Mouse (Mus musculus) CH12.LX (cell line): ENCODE results near the gene Ythdf2. TPM values are rescaled to one million over a fixed set of nuclear protein-coding genes. Genes with fewer than 3 reads are reported as not detected.

Experiments used
- DNase-seq: peaks from one replicate; pipeline ENCODE4 v3.0.0-alpha.2; 2013; ENCODE audit errors: extremely low read depth
- H3K27ac ChIP-seq: 2 replicates; pipeline ENCODE4 v1.5.1; 2012; ENCODE audit warnings: low read depth, mild to moderate bottlenecking, control low read depth, moderate library complexity; ENCODE audit not compliant: insufficient read depth
- H3K27me3 ChIP-seq: replicated peaks from 2 replicates; pipeline ENCODE3; 2012; ENCODE audit warnings: inconsistent platforms
- H3K36me3 ChIP-seq, 2 experiments: replicated peaks in 1 of 2; 2 replicates each; pipeline versions ENCODE3 to v1.6.1; 2012; ENCODE audit warnings: inconsistent platforms in 1 of 2, low read length in 1 of 2, mild to moderate bottlenecking in 1 of 2, mixed read lengths in 1 of 2, moderate library complexity in 1 of 2; ENCODE audit not compliant: control insufficient read depth in 1 of 2, insufficient read depth in 1 of 2
- H3K4me1 ChIP-seq, 2 experiments: 2 replicates each; pipeline ENCODE4 v1.6.1; 2012; ENCODE audit warnings: inconsistent platforms in 1 of 2, moderate library complexity in 1 of 2; ENCODE audit not compliant: insufficient read depth in 2 of 2, control insufficient read depth in 1 of 2
- H3K4me2 ChIP-seq: 2 replicates; pipeline ENCODE4 v1.6.1; 2012; ENCODE audit warnings: low read depth, mild to moderate bottlenecking, control low read depth; ENCODE audit not compliant: poor library complexity, insufficient read depth, severe bottlenecking
- H3K4me3 ChIP-seq, 3 experiments: fragments of 150-350 bp in 1 of 3; sonication (generic) in 1 of 3; replicated peaks in 1 of 3; 2 replicates each; pipeline versions ENCODE3 to v1.5.1; 2011 to 2012; ENCODE audit warnings: low read depth in 2 of 3, low read length in 2 of 3, mild to moderate bottlenecking in 2 of 3, moderate library complexity in 2 of 3, control low read depth in 1 of 3, improper control_type of control experiment in 1 of 3, inconsistent platforms in 1 of 3, mixed read lengths in 1 of 3; ENCODE audit not compliant: poor library complexity in 1 of 3
- H3K79me2 ChIP-seq: replicated peaks from 2 replicates; pipeline ENCODE4 v1.6.1; 2012; ENCODE audit warnings: mild to moderate bottlenecking, moderate library complexity; ENCODE audit not compliant: control insufficient read depth, poor library complexity, insufficient read depth, severe bottlenecking; ENCODE audit errors: extremely low read depth
- H3K9ac ChIP-seq: 2 replicates; pipeline ENCODE4 v1.6.1; 2012; ENCODE audit warnings: low read depth, mild to moderate bottlenecking, control low read depth, moderate library complexity; ENCODE audit not compliant: insufficient read depth
- H3K9me3 ChIP-seq: replicated peaks from 2 replicates; pipeline ENCODE3; 2012; ENCODE audit warnings: low read length, inconsistent platforms, mixed read lengths
- BHLHE40 ChIP-seq: IDR thresholded peaks from 2 replicates; pipeline ENCODE4 v1.6.1; 2011; ENCODE audit warnings: mild to moderate bottlenecking, low read depth, low read length, improper control_type of control experiment
- CHD1 ChIP-seq: IDR thresholded peaks from 2 replicates; pipeline ENCODE4 v1.6.1; 2012; ENCODE audit warnings: low read depth, low read length, improper control_type of control experiment, inconsistent platforms
- CTCF ChIP-seq, 2 experiments: IDR thresholded peaks in 1 of 2; conservative IDR thresholded peaks in 1 of 2; 2 replicates each; pipeline ENCODE4 v1.5.1; 2011 to 2012; ENCODE audit warnings: low read depth in 2 of 2, low read length in 2 of 2, improper control_type of control experiment in 1 of 2, inconsistent platforms in 1 of 2, mild to moderate bottlenecking in 1 of 2, moderate library complexity in 1 of 2
- ELF1 ChIP-seq: IDR thresholded peaks from 2 replicates; pipeline ENCODE4 v1.6.1; 2014; ENCODE audit warnings: low read depth, mild to moderate bottlenecking, inconsistent platforms, low read length, improper control_type of control experiment
- EP300 ChIP-seq: IDR thresholded peaks from 2 replicates; pipeline ENCODE4 v1.6.1; 2011; ENCODE audit warnings: low read length, improper control_type of control experiment
- ETS1 ChIP-seq: conservative IDR thresholded peaks from 2 replicates; pipeline ENCODE4 v1.6.1; 2012; ENCODE audit warnings: low read depth, mild to moderate bottlenecking, inconsistent platforms, low read length, improper control_type of control experiment, moderate library complexity
- GABPA ChIP-seq: IDR thresholded peaks from 2 replicates; pipeline ENCODE4 v1.6.1; 2012; ENCODE audit warnings: low read depth, low read length, improper control_type of control experiment, inconsistent platforms; ENCODE audit not compliant: insufficient replicate concordance
- IRF4 ChIP-seq: IDR thresholded peaks from 2 replicates; pipeline ENCODE4 v1.6.1; 2014; ENCODE audit warnings: low read depth, mild to moderate bottlenecking, inconsistent platforms, low read length, improper control_type of control experiment
- JUND ChIP-seq: conservative IDR thresholded peaks from 2 replicates; pipeline ENCODE4 v1.6.1; 2011; ENCODE audit warnings: low read depth, low read length, improper control_type of control experiment
- KAT2A ChIP-seq: IDR thresholded peaks from 2 replicates; pipeline ENCODE4 v1.6.1; 2012; ENCODE audit warnings: low read length, improper control_type of control experiment, inconsistent platforms; ENCODE audit not compliant: insufficient replicate concordance
- MAX ChIP-seq: IDR thresholded peaks from 2 replicates; pipeline ENCODE4 v1.6.1; 2011; ENCODE audit warnings: low read length, improper control_type of control experiment
- MAZ ChIP-seq: IDR thresholded peaks from 2 replicates; pipeline ENCODE4 v1.6.1; 2012; ENCODE audit warnings: low read depth, mild to moderate bottlenecking, inconsistent platforms, low read length, improper control_type of control experiment, moderate library complexity
- MEF2A ChIP-seq: IDR thresholded peaks from 2 replicates; pipeline ENCODE4 v1.6.1; 2014; ENCODE audit warnings: low read depth, mild to moderate bottlenecking, inconsistent platforms, low read length, improper control_type of control experiment, borderline replicate concordance
- MXI1 ChIP-seq: IDR thresholded peaks from 2 replicates; pipeline ENCODE4 v1.6.1; 2011; ENCODE audit warnings: mild to moderate bottlenecking, low read depth, low read length, improper control_type of control experiment
- MYC ChIP-seq: IDR thresholded peaks from 2 replicates; pipeline ENCODE4 v1.6.1; 2011; ENCODE audit warnings: low read depth, mild to moderate bottlenecking, improper control_type of control experiment, low read length
- NRF1 ChIP-seq: IDR thresholded peaks from 2 replicates; pipeline ENCODE4 v1.6.1; 2014; ENCODE audit warnings: low read depth, mild to moderate bottlenecking, inconsistent platforms, low read length, improper control_type of control experiment, moderate library complexity
- PAX5 ChIP-seq: IDR thresholded peaks from 2 replicates; pipeline ENCODE4 v1.6.1; 2012; ENCODE audit warnings: low read length, inconsistent platforms, mixed read lengths
- POLR2AphosphoS2 ChIP-seq: IDR thresholded peaks from 2 replicates; pipeline ENCODE4 v1.6.1; 2011; ENCODE audit warnings: low read depth, low read length, improper control_type of control experiment
- RAD21 ChIP-seq: IDR thresholded peaks from 2 replicates; pipeline ENCODE4 v1.6.1; 2011; ENCODE audit warnings: low read depth, mild to moderate bottlenecking, low read length, improper control_type of control experiment, moderate library complexity
- RCOR1 ChIP-seq: conservative IDR thresholded peaks from 2 replicates; pipeline ENCODE4 v1.6.1; 2012; ENCODE audit warnings: low read depth, mild to moderate bottlenecking, inconsistent platforms, low read length, improper control_type of control experiment
- TCF12 ChIP-seq: IDR thresholded peaks from 2 replicates; pipeline ENCODE4 v1.6.1; 2014; ENCODE audit warnings: low read depth, mild to moderate bottlenecking, inconsistent platforms, low read length, improper control_type of control experiment
- USF2 ChIP-seq: conservative IDR thresholded peaks from 2 replicates; pipeline ENCODE4 v1.6.1; 2011; ENCODE audit warnings: low read depth, low read length, improper control_type of control experiment
- ZC3H11A ChIP-seq: IDR thresholded peaks from 2 replicates; pipeline ENCODE4 v1.6.1; 2012; ENCODE audit warnings: low read depth, mild to moderate bottlenecking, inconsistent platforms, low read length, improper control_type of control experiment
- ZMIZ1 ChIP-seq: IDR thresholded peaks from 2 replicates; pipeline ENCODE4 v1.6.1; 2012; ENCODE audit warnings: low read depth, mild to moderate bottlenecking, inconsistent platforms, low read length, improper control_type of control experiment
- ZNF384 ChIP-seq: IDR thresholded peaks from 2 replicates; pipeline ENCODE4 v1.6.1; 2012; ENCODE audit warnings: low read depth, low read length, improper control_type of control experiment, inconsistent platforms
- dilution Hi-C: fragments of 300-500 bp; cut with MboI; formaldehyde crosslinking; loops from 2 replicates; pipeline ENCODE4 v1.14.3; 2020; ENCODE audit warnings: low sequenced_read_pairs; ENCODE audit not compliant: extremely low pct_unique_long_range_greater_than_20kb, extremely low pct_ligation_motif_present
- in situ Hi-C: fragments of 300-500 bp; cut with MboI; formaldehyde crosslinking; loops from 3 replicates; pipeline ENCODE4 v1.14.3; 2019; ENCODE audit warnings: low sequenced_read_pairs, low pct_ligation_motif_present, low pct_unique_long_range_greater_than_20kb, mixed read lengths
- polyA plus RNA-seq: library from polyadenylated mRNA; unstranded; fragments of >175 nt; gene quantifications from 2 replicates; pipeline ENCODE4 v1.2.1, GENCODE M21; 2012; ENCODE audit warnings: low read depth; ENCODE audit not compliant: insufficient read length
- total RNA-seq, 2 experiments: library from RNA; depleted of rRNA; stranded (reverse); fragments of 300-350 nt in 1 of 2; fragments of >200 nt in 1 of 2; gene quantifications; 2 replicates each; pipeline ENCODE4 v1.2.3; 2012 to 2014

Gene Ythdf2
- total and polyA plus RNA-seq, 3 experiments: 51.6 to 78.3 (median 56.5) TPM

DNA sequence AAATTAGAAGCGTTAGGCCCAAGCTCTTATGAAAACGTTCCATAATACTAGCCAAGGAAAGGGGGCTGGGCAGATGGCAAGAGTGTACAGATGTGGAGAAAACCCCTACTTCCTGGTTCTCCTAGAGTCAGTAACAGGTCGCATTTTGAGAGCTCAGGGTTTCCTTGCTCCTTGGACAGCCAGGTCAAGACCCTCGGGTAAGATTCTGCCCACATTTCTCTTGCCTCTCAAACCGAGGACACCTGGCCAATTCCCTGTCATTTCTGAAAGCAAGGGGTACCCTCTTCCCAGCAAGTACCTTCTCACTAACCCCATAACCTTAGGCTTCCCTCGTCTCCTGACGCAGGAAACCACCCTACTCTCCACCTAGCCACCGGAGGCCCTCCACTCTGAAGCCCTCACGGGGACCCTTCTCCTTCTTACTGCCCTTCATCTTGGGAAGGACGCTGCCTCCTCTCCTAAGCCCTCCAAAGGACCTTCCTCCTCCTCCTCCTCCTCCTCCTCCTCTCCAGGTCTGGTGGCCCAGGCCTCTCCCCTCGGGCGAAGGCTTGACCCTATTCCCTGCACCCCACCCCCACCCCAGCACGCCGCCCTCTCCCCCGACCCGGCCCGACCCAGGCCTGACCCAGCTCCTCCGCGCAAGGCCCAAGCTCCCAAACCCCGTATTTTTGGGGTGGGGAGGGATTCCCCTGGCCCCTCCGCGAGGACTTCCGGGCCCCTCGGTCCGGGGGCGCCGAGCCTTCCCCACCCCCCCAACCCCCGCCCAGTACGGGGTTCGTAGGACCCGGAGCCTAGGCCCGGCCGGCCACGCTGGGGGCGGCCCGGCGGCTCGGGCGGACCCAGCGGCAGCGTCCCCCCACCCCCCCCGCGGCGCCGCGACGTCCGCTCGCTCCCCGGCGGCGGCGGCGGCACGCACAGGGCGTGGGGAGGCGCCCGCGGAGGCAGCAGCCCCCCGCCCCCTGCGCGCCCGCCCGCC is 48.6 kb upstream of the Ythdf2 start (continued):
- TF ChIP-seq CHD1 (no peak), PAX5 (no peak), ZC3H11A (no peak), ZMIZ1 (peak; percentile 39; the same call in 1 of the 2 replicates), IRF4 (no peak)

- no peak overlapping the region for H3K27ac ChIP-seq
- peaks cover 0 to 24% of the 10 kb centered on the region in 2 experiments for H3K36me3 ChIP-seq
- H3K9ac ChIP-seq: no peak overlapping the region
- DNase-seq: no peak
- no peak for TF ChIP-seq ETS1
- TF ChIP-seq MAZ: no peak
- no peak for TF ChIP-seq POLR2AphosphoS2
- no peak for TF ChIP-seq CHD1
- no peak for TF ChIP-seq EP300
- TF ChIP-seq ZNF384: no peak
- no peak for TF ChIP-seq RCOR1
- no peak for TF ChIP-seq ZMIZ1
- no peak for TF ChIP-seq GABPA
- TF ChIP-seq MAX: no peak
- TF ChIP-seq MEF2A: no peak
- dilution Hi-C loops (no loop called here), in situ Hi-C loops (no loop called here)
- H3K4me2 ChIP-seq: no peak overlapping the region
- peaks cover 31% of the 10 kb centered on the region for H3K79me2 ChIP-seq
- H3K4me1 ChIP-seq: peaks cover 5 to 17% of the 10 kb centered on the region in 2 experiments
- no peak overlapping the region for H3K4me3 ChIP-seq
- H3K27me3 ChIP-seq: no peaks in the 10 kb centered on the region
- H3K9me3 ChIP-seq: no peaks in the 10 kb centered on the region
Measured at GRCm38 (mm10) chr4:132259248-132259647, 47.1 kb upstream of the Ythdf2 start.

- H3K27me3 ChIP-seq: no peaks in the 10 kb centered on the region
- H3K27ac ChIP-seq: no peak overlapping the region
- H3K79me2 ChIP-seq: peaks cover 31% of the 10 kb centered on the region
- H3K9ac ChIP-seq: no peak overlapping the region
- H3K4me3 ChIP-seq: no peak overlapping the region
- dilution Hi-C loops (no loop called here), in situ Hi-C loops (no loop called here)
- H3K4me2 ChIP-seq: no peak overlapping the region
- TF ChIP-seq IRF4 (no peak), KAT2A (no peak), MXI1 (no peak), CTCF (conservative IDR thresholded peaks at IDR 0.05 in 1 of 2, IDR thresholded peaks at IDR 0.05 in 1 of 2; ENCODE audit: low read depth in 2 of 2, low read length in 2 of 2) (no peak), TCF12 (no peak), EP300 (no peak), ELF1 (no peak), PAX5 (no peak), NRF1 (no peak), ZMIZ1 (no peak), MYC (no peak), BHLHE40 (no peak), MAX (no peak), ZNF384 (no peak), USF2 (no peak), RAD21 (no peak), GABPA (no peak), JUND (no peak), POLR2AphosphoS2 (no peak)
- H3K36me3 ChIP-seq: peaks cover 0 to 21% of the 10 kb centered on the region in 2 experiments
- peaks cover 9 to 37% of the 10 kb centered on the region in 2 experiments for H3K4me1 ChIP-seq
- H3K9me3 ChIP-seq: no peaks in the 10 kb centered on the region
- DNase-seq: no peak
Measured at GRCm38 (mm10) chr4:132256384-132256783, 44.3 kb upstream of the Ythdf2 start.
